Mouse (Mus musculus): ENCODE data around the gene Ccdc174.
"Not testable (repeated sequence)": the region's sequence is repeated elsewhere in the genome, so short reads cannot be mapped to it uniquely, and the experiment has no call there.

Gene Ccdc174

GRCm38 (mm10) chr6:91877885-91878651, at the start of gene Ccdc174:
TSS of gene Ccdc174 (plus strand) at chr6:91878053.
- peak; percentile 51 for DNase-seq (ENCODE audit: low spot score)

DNA sequence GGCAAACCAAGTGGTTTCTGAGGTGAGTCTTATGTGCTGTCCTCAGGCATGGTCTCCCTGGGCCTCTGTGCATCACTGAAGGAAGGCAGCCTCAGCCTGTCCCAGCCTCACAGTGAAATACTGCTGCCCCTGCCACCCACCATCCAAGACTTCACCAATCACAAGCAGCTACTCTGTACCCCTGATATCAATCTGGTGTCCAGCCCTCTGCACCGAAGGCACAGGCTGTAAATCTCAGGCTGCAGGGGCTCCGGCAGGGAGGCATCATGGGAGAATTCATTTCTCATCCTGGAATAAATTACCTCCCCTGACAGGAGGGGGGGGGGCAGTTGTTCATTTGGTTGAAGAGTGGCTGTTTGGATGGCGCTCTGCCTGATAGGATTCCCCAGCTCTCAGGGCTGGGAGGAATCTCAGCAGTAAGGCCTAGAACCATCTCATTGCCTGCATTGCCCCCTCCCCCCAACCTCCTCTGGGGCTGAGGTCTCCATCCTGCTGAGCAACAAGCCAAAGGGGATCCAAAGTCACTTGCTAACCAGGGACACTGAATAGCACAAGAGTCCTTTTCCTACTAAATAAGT, 44.9 kb upstream of the Ccdc174 start:
- no peak for DNase-seq (ENCODE audit: low spot score)

- DNase-seq (ENCODE audit: low spot score): peak; percentile 50
Measured at GRCm38 (mm10) chr6:91839010-91839871, 38.6 kb upstream of the Ccdc174 start.

DNA sequence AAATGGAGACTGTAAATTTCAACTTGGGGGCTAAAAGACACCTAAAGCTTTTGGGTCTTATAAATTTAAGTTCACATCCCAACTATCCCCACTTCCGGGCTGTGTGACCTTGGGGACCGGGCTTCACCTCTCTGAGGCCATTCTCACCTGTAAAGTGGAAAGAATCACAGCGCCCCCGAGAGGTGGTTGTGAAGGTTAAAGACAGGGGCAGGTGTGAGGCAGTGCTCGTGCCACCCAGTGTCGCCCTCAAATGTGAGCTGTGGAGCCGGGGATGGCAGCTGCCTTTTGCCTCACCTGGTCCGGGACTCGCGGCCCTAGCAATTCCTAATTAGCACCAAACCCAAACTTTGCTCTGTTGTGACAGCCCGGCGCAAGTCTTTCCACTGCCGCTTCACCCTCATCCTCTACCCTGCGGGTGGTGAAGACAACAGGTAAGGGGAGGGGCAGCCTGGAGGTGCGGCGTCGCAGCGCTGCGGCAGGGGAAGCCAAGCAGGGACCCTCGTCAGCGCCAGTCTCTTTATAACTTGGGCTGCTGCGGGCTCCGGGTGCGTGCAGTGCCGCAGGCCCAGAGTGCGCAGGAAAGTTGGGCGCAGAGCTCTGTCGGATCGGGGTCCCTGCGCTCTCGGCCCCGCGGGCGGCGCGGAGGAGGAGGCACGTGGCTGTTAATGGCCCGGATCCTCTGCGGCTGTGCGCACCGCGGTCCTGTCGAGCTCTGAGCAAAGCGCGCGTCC, 34.8 kb upstream of the Ccdc174 start:
- DNase-seq (ENCODE audit: low spot score): no peak

DNA sequence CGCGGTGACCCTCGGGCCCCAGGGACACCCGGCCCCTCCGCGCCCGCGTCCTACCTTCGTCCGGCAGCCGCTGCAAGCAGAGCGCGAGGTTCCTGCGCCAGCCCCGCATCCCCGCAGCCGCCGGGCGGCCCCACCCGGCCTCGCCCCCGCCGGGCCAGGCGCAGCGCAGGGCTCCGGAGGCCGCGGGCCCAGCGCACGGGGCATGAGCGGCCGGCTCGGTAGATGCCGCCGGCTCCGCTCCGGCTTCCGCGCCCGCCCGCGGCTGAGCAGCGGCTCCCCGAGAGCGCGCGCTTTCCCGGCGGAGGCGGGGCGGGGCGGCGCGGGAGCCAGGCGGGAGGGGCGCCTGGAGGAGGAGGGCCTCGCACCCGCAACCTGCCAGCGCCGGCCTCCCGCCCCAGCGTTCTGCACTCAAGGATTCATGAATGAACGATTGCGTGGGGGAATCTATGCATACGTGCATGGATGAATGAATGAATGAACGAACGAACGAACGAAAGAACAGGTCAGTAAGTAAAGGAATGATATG, 34.2 kb upstream of the Ccdc174 start:
- no peak for DNase-seq (ENCODE audit: low spot score)

DNA sequence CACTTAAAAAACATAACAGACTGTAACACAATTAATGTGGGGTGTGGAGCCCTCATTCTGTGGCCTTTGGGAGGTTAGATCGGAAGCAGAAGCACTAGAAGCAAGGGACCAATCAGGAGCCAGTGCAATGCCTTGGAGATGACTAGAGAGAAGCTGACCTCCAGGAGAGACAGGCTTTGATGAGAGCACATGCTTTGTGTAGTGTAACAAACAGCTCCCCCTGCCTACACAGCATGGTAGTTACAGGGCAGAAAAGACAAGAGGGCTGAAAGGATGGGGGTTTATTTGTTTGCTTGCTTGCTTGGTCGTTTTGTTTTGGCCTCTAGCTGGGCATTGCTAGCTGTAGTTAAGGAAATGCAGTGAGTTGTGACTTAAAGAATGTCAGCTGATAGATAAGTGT, 25.3 kb upstream of the Ccdc174 start:
- no peak for DNase-seq (ENCODE audit: low spot score)

DNA sequence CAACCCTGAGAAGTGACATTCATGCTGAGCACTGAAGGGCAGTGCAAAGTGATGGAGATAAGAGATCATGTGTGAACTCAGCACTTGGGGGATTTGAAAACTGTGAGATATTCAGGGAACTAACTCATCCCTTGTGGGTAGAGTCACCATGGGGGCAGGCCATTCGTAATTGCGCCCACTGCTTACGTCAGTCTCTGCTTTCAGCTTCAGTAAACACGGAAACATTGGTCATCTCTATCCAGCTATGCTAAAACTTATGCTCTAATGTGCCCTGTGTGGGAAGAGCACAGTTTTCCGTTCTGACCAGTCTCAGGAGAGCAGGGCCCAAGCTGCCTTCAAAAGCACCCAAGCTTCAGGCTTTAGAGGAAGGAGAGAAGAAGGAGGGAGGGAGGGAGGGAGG, 19.5 kb upstream of the Ccdc174 start:
- DNase-seq (ENCODE audit: low spot score): no peak

DNA sequence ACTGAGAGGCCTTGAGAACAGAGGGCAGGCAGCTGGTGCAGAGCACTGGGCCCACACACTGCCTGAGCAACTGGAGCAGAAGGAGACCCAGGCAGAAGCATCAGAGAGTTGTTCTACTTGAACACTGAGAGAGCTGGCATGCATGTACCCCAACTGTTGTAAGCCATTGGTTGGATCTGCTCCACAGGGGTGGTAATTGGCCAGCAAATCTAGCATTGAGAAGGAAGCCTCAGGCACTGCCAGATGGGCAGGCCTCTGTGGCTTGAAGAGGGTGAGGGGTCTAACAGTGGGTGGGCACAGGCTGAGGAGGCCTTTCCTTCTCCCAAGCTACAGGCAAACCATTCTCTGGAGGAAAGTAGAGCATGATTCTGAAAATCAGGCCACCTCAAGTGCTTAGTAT, 15.0 kb upstream of the Ccdc174 start:
- no peak for DNase-seq (ENCODE audit: low spot score)

- no peak for DNase-seq (ENCODE audit: low spot score)
Measured at GRCm38 (mm10) chr6:91864595-91864994, 13.3 kb upstream of the Ccdc174 start.

DNA sequence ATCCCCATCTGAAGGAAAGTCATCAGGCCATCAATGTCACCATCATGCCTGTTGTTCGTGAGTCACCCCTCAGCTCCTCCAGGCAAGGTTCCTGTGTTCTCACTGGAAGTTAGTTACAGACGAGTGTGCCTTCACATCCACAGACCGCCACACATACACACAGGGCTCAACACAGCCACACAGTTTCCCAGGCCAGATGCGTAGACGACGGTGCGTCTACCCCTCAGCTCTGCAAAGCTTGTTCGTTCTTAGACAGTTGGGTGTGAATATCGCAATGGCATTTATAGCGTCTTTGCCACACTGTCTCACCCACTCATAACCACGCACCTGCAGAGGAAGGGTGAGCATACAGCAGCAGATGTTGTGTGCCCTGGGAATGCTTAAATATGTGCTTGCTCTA, 12.3 kb upstream of the Ccdc174 start:
- no peak for DNase-seq (ENCODE audit: low spot score)

- no peak for DNase-seq (ENCODE audit: low spot score)
Measured at GRCm38 (mm10) chr6:91868091-91868490, 9.8 kb upstream of the Ccdc174 start.

DNA sequence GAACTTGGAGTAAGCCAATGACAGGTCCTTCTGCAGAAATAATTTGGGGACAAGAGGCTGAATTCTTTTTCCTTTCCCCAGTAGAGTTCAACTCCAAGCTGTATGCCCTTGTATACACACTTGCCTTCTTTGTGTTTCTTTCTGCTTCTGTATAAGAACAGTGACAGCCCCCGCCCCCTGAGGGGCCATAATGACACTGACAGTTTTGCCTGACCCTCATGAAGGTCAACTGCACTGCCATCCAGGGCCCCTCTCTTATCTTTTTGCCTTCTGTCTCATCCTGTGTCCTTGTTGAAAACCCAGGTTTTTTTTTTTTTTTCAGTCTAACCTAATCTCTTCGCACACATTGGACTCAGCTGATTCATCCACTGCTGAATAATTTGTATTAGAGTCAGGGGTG, 5.1 kb upstream of the Ccdc174 start:
- no peak for DNase-seq (ENCODE audit: low spot score)

GRCm38 (mm10) chr6:91883859-91884258, 6.0 kb downstream of the Ccdc174 start:
- DNase-seq (ENCODE audit: low spot score): no peak

GRCm38 (mm10) chr6:91889255-91889906, 11.5 kb downstream of the Ccdc174 start:
- DNase-seq (ENCODE audit: low spot score): no peak

- DNase-seq (ENCODE audit: low spot score): no peak
Measured at GRCm38 (mm10) chr6:91890615-91891014, 12.8 kb downstream of the Ccdc174 start.

DNA sequence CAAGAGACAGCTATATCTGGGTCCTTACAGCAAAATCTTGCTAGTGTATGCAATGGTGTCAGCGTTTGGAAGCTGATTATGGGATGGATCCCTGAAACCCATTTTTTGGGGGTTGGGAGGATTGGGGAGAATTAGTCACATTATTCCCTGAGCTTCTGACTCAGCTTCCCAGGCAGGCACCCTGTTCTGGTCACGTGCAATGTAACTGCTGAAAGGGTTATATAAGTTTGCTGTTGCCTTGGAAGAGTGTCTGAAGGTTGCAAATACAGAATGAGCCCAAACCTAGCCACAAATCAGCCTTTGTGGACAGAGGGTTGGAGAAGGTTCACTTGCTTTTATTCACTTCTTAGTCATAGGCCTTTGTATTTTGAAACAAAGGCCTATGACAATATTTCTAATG, 13.9 kb downstream of the Ccdc174 start:
- no peak for DNase-seq (ENCODE audit: low spot score)

- no peak for DNase-seq (ENCODE audit: low spot score)
Measured at GRCm38 (mm10) chr6:91896783-91897182, 18.9 kb downstream of the Ccdc174 start.

GRCm38 (mm10) chr6:91901505-91901904, 23.7 kb downstream of the Ccdc174 start:
- DNase-seq (ENCODE audit: low spot score): peak; percentile 35

GRCm38 (mm10) chr6:91902509-91902908, 24.7 kb downstream of the Ccdc174 start, which contains the start of gene 4930590J08Rik:
TSS of gene 4930590J08Rik (plus strand) at chr6:91902809.
- not testable (repeated sequence) for DNase-seq (ENCODE audit: low spot score)

GRCm38 (mm10) chr6:91914011-91914410, 36.2 kb downstream of the Ccdc174 start:
- no peak for DNase-seq (ENCODE audit: low spot score)

GRCm38 (mm10) chr6:91917286-91917685, 39.4 kb downstream of the Ccdc174 start:
- no peak for DNase-seq (ENCODE audit: low spot score)

All from ovary, postnatal 10 days (tissue).